Mouse (Mus musculus): ENCODE results near the gene Serpina10. TPM values are rescaled to one million over a fixed set of nuclear protein-coding genes. Genes with fewer than 3 reads are reported as not detected.
"Not testable (repeated sequence)": the region's sequence is repeated elsewhere in the genome, so short reads cannot be mapped to it uniquely, and the experiment has no call there.

The Serpina10 gene
- polyA plus RNA-seq (2011; ENCODE audit: insufficient read depth, insufficient read length, low read depth, missing spikeins): not detected in 2 replicates

- H3K4me3 ChIP-seq (ENCODE audit: low read depth, low read length): no peak within 1 kb of the TSS
- no peaks in the 10 kb centered on the region for H3K36me3 ChIP-seq (ENCODE audit: control insufficient read depth, insufficient read depth, low read length, poor library complexity, severe bottlenecking)
- TF ChIP-seq CTCF (IDR thresholded peaks at IDR 0.05; ENCODE audit: low read depth, low read length) (no peak), EP300 (IDR thresholded peaks at IDR 0.05; ENCODE audit: insufficient read depth, low read depth, low read length) (no peak)
- no peak within 1 kb of the TSS for H3K9ac ChIP-seq (ENCODE audit: low read depth, poor library complexity, severe bottlenecking)
- H3K27me3 ChIP-seq (ENCODE audit: control insufficient read depth, insufficient read depth, low read length, poor library complexity, severe bottlenecking): no peaks in the 10 kb centered on the region
- H3K27ac ChIP-seq (ENCODE audit: insufficient read depth, low read length): no peak within 1 kb of the TSS
- H3K4me1 ChIP-seq (ENCODE audit: control insufficient read depth, insufficient read depth, low read length): no peaks in the 10 kb centered on the region
- no peaks in the 10 kb centered on the region for H3K9me3 ChIP-seq (replicated peaks; ENCODE audit: control insufficient read depth, insufficient read depth, low read length, poor library complexity, severe bottlenecking)
Observed at GRCm38 (mm10) chr12:103631203-103631612, at the start of gene Serpina10. TSS of gene Serpina10 (minus strand) at chr12:103631444.

DNA sequence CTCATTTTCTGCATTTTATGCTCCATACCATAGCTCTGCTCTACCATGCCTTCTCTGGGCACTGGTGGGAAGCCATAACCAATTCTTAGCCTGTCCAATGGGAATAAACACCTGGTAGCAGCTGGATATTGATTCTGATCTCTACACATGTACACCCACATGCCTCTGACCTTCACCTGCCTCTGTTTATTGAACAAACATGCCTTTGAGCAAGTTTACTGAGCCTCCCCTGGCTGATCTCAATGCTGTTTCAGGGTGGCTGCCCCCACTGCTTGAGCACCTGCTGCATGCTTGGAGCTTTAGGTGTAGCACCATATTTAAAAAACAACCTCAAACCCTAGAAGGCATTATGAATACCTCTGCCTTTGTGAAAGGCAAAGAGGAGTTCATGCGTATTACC lies 48.6 kb upstream of the Serpina10 start:
- not testable (repeated sequence) for H3K27ac ChIP-seq (ENCODE audit: insufficient read depth, low read length); H3K4me3 ChIP-seq (ENCODE audit: low read depth, low read length); H3K27me3 ChIP-seq (ENCODE audit: control insufficient read depth, insufficient read depth, low read length, poor library complexity, severe bottlenecking); H3K9me3 ChIP-seq (replicated peaks; ENCODE audit: control insufficient read depth, insufficient read depth, low read length, poor library complexity, severe bottlenecking); H3K36me3 ChIP-seq (ENCODE audit: control insufficient read depth, insufficient read depth, low read length, poor library complexity, severe bottlenecking); H3K4me1 ChIP-seq (ENCODE audit: control insufficient read depth, insufficient read depth, low read length); H3K9ac ChIP-seq (ENCODE audit: low read depth, poor library complexity, severe bottlenecking)

- no peaks in the 10 kb centered on the region for H3K4me1 ChIP-seq (ENCODE audit: control insufficient read depth, insufficient read depth, low read length)
- TF ChIP-seq CTCF (IDR thresholded peaks at IDR 0.05; ENCODE audit: low read depth, low read length) (no peak), EP300 (IDR thresholded peaks at IDR 0.05; ENCODE audit: insufficient read depth, low read depth, low read length) (no peak), POLR2A (IDR thresholded peaks at IDR 0.05; ENCODE audit: insufficient read depth, low read length) (no peak)
Observed at GRCm38 (mm10) chr12:103676039-103676438, 44.8 kb upstream of the Serpina10 start, which contains the start of gene Serpina16. TSS of gene Serpina16 (minus strand) at chr12:103676139.

DNA sequence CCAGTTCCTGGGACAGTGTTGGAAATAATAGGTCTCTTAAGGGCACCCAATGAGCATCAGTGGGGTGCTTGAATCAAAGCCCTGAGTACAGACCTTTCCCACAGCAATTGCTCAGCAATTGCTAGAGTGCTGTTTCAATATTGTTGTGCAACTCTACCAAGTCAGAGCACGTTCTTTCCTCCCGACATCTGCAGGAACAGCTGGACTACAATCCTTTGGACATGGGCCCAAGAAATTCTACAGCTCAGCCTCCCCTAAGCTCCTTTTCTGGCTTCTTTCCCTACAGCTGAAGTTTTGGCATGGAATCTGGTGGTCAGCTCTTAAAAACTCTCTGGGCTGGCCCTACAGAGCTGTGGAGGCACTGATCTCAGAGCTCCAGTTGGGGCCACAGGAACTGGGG lies 41.9 kb upstream of the Serpina10 start:
- Histone ChIP-seq H3K9me3 (replicated peaks; ENCODE audit: control insufficient read depth, insufficient read depth, low read length, poor library complexity, severe bottlenecking) (no peaks in the 10 kb centered on the region), H3K4me1 (ENCODE audit: control insufficient read depth, insufficient read depth, low read length) (no peaks in the 10 kb centered on the region), H3K27me3 (ENCODE audit: control insufficient read depth, insufficient read depth, low read length, poor library complexity, severe bottlenecking) (no peaks in the 10 kb centered on the region), H3K27ac (ENCODE audit: insufficient read depth, low read length) (no peak overlapping the region), H3K4me3 (ENCODE audit: low read depth, low read length) (no peak overlapping the region), H3K36me3 (ENCODE audit: control insufficient read depth, insufficient read depth, low read length, poor library complexity, severe bottlenecking) (no peaks in the 10 kb centered on the region), H3K9ac (ENCODE audit: low read depth, poor library complexity, severe bottlenecking) (no peak overlapping the region)
- no peak for TF ChIP-seq POLR2A (IDR thresholded peaks at IDR 0.05; ENCODE audit: insufficient read depth, low read length)
- TF ChIP-seq CTCF (IDR thresholded peaks at IDR 0.05; ENCODE audit: low read depth, low read length): no peak
- TF ChIP-seq EP300 (IDR thresholded peaks at IDR 0.05; ENCODE audit: insufficient read depth, low read depth, low read length): no peak

More at GRCm38 (mm10) chr12:103676039-103676438, 44.8 kb upstream of the Serpina10 start, which contains the start of gene Serpina16:
- Histone ChIP-seq H3K4me3 (ENCODE audit: low read depth, low read length) (no peak within 1 kb of the TSS), H3K27me3 (ENCODE audit: control insufficient read depth, insufficient read depth, low read length, poor library complexity, severe bottlenecking) (no peaks in the 10 kb centered on the region), H3K9me3 (replicated peaks; ENCODE audit: control insufficient read depth, insufficient read depth, low read length, poor library complexity, severe bottlenecking) (no peaks in the 10 kb centered on the region), H3K36me3 (ENCODE audit: control insufficient read depth, insufficient read depth, low read length, poor library complexity, severe bottlenecking) (no peaks in the 10 kb centered on the region), H3K27ac (ENCODE audit: insufficient read depth, low read length) (no peak within 1 kb of the TSS), H3K9ac (ENCODE audit: low read depth, poor library complexity, severe bottlenecking) (no peak within 1 kb of the TSS)

DNA sequence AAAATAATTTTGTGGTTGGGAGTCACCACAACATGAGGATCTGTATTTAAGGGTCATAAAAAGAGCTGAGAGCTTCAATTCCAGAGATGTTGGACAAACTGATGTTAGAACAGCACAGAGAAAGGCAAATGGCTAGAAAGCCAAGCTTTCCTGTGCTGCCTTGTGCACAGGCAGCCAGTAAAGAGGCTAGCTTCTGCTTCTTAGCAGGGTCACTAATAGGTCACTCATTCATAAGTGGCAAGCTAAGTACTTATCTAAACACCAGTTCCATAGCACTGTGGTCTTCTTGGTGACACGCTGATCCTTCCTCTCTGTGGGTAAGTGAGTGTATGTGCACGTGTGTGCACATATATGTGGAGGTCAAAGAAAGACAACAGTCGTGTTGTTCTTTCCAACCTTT lies 40.2 kb upstream of the Serpina10 start:
- Histone ChIP-seq H3K27me3 (ENCODE audit: control insufficient read depth, insufficient read depth, low read length, poor library complexity, severe bottlenecking) (no peaks in the 10 kb centered on the region), H3K27ac (ENCODE audit: insufficient read depth, low read length) (no peak overlapping the region), H3K4me1 (ENCODE audit: control insufficient read depth, insufficient read depth, low read length) (no peaks in the 10 kb centered on the region), H3K36me3 (ENCODE audit: control insufficient read depth, insufficient read depth, low read length, poor library complexity, severe bottlenecking) (no peaks in the 10 kb centered on the region), H3K4me3 (ENCODE audit: low read depth, low read length) (no peak overlapping the region), H3K9me3 (replicated peaks; ENCODE audit: control insufficient read depth, insufficient read depth, low read length, poor library complexity, severe bottlenecking) (no peaks in the 10 kb centered on the region), H3K9ac (ENCODE audit: low read depth, poor library complexity, severe bottlenecking) (no peak overlapping the region)
- TF ChIP-seq EP300 (IDR thresholded peaks at IDR 0.05; ENCODE audit: insufficient read depth, low read depth, low read length) (no peak), POLR2A (IDR thresholded peaks at IDR 0.05; ENCODE audit: insufficient read depth, low read length) (no peak), CTCF (IDR thresholded peaks at IDR 0.05; ENCODE audit: low read depth, low read length) (no peak)

DNA sequence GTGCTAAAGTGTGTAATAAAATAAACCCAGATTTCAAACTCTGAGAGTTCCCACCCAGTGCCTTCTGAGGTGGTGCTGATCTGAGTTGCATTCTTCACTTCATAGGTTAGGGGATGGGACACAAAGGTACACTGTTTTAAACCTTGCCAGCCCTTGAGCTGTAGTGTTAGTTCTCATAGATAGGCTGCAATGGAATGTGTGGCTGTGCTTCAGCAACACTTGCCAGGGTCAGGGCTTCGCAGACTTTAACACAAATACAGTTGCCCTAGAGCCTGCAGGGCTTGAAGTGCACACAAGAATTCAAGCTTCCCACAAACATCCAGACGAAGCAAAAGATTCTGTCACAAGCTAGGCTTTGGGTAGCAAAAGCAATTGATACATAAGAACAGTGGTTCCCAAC lies 39.7 kb upstream of the Serpina10 start:
- no peak overlapping the region for H3K27ac ChIP-seq (ENCODE audit: insufficient read depth, low read length)
- no peak for TF ChIP-seq POLR2A (IDR thresholded peaks at IDR 0.05; ENCODE audit: insufficient read depth, low read length)
- no peak for TF ChIP-seq CTCF (IDR thresholded peaks at IDR 0.05; ENCODE audit: low read depth, low read length)
- no peak for TF ChIP-seq EP300 (IDR thresholded peaks at IDR 0.05; ENCODE audit: insufficient read depth, low read depth, low read length)

More for the DNA sequence above, 39.7 kb upstream of the Serpina10 start:
- H3K27me3 ChIP-seq (ENCODE audit: control insufficient read depth, insufficient read depth, low read length, poor library complexity, severe bottlenecking): no peaks in the 10 kb centered on the region
- H3K4me3 ChIP-seq (ENCODE audit: low read depth, low read length): no peak overlapping the region
- no peaks in the 10 kb centered on the region for H3K9me3 ChIP-seq (replicated peaks; ENCODE audit: control insufficient read depth, insufficient read depth, low read length, poor library complexity, severe bottlenecking)
- no peaks in the 10 kb centered on the region for H3K36me3 ChIP-seq (ENCODE audit: control insufficient read depth, insufficient read depth, low read length, poor library complexity, severe bottlenecking)
- no peak overlapping the region for H3K9ac ChIP-seq (ENCODE audit: low read depth, poor library complexity, severe bottlenecking)
- no peaks in the 10 kb centered on the region for H3K4me1 ChIP-seq (ENCODE audit: control insufficient read depth, insufficient read depth, low read length)
